Mouse (Mus musculus): ENCODE measurements around the gene Mbnl2.

DNA sequence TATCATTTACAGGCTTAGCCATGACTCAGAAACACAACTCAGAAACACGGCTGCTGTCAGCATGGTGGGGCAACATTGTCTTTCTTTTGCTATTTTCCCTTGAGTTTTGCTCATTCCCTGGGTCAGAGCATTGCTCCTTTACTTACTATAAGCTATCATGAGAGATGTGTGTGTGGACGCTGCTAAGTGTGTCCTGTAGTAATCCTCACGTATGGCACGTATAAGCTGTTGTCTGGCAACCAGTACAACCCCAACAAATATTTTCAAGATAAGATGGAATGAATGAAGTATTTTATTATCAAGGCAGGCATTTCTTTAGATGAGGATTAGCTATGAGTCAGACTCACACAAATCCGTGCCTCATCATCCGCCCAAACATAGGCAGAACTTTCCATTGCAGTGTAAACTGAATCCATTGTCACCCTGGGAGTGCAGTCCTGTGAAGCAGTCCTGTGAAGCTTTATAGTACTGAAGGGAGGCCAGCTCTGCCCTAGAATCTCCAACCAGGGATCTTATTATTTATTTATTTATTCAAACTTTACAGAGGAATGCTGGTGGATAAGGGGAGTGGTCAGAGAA is 17.2 kb downstream of the Mbnl2 start:
- TF ChIP-seq CTCF (IDR thresholded peaks at IDR 0.05; ENCODE audit: low read depth, low read length) (no peak), POLR2A (IDR thresholded peaks at IDR 0.05; ENCODE audit: insufficient read depth, low read length) (no peak), EP300 (IDR thresholded peaks at IDR 0.05; ENCODE audit: insufficient read depth, low read depth, low read length) (no peak)

Measured in ES-Bruce4 (cell line).